Mouse (Mus musculus): ENCODE measurements around the gene Tmed9.

DNA sequence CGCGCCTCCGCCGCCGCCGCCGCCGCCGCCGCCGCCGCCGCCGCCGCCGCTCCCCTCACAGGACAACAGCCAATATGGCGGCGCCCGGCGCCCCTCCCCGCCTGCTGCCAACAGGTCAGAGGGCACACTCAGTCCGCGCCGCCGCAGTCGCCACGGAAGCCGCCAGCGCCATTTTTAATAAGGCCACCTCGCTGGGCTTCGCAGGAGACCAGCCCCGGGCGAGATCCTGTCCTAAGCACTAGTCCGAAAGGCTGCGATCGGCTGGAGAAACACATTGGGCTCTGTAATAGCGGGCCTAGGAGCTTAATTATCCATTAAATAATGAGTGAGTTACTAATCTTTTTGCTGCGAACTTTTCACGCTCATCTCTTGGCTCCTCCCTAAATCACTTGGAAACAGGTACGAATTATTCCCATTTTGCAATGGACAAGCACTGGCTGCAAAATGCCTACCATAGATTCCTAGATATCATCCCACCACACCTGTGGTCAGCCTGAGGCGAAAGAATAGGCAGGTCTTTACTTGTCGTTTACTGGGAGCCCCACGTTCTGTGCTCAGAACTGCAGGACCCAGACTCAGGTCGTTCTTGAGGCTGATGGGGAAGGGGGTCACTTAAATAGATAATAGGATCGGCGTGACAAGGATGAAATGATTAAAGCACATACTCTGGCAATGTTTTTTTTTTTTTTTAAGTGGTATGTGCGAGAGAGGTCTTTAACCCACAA is 2.3 kb upstream of the Tmed9 start, which contains the start of gene Fam193b:
- TF ChIP-seq CTCF (conservative IDR thresholded peaks at IDR 0.05; ENCODE audit: low read length): no peak
- TF ChIP-seq NANOG (IDR thresholded peaks at IDR 0.05; ENCODE audit: borderline replicate concordance, low read length): no peak
- TF ChIP-seq POU5F1 (IDR thresholded peaks at IDR 0.05; ENCODE audit: borderline replicate concordance, low read length): no peak
